Mouse (Mus musculus): ENCODE data around the gene Afm. TPM values are rescaled to one million over a fixed set of nuclear protein-coding genes. Genes with fewer than 3 reads are reported as not detected.

Gene Afm
- total RNA-seq, 2 experiments from 2014 or later, result not detected

DNA sequence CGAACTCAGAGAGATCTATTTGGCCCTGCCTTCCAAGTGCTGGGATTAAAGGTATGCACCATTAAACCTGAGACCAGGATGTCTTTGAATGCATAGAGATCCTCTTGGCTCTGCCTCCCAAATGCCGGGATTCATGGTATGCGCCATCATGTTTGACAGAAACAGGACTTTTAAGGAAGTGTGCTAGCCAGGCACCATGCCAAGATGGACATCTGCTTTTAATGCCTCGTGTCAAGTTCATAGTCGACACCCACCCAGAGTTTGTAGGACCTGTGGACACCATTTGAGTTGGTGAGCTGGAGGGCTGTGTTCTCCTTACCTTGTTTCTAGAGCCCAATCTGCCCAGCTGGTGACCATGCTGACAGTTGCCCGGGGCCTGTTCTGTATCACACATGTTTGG, 73.2 kb downstream of the Afm start:
- intact Hi-C loops (cut with DNase I), result no loop called here

DNA sequence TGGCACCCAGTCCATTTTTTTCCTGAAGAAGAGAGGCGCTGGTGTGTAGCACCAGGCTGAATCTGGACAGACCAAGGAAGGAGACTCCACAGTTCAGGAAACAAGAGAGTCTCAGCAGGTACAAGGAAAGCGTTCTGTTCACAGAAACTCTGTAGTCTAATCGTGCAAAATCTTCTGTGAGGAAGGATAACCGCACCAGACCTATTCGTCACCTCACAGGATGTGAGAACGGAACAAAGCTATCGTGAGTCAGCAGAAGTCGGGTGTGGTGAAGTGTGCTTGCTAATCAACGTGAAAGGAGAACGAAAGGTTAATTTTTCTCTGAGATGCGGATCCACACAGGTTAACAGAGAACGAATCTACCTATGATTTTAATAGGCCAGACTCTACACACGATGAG, 76.2 kb downstream of the Afm start:
- DNase-seq (ENCODE audit: low spot score in 2 of 2), result no peak
- intact Hi-C loops (cut with DNase I), result no loop called here

More for the DNA sequence above, 73.2 kb downstream of the Afm start:
- no peak for DNase-seq (ENCODE audit: low spot score in 2 of 2)

DNA sequence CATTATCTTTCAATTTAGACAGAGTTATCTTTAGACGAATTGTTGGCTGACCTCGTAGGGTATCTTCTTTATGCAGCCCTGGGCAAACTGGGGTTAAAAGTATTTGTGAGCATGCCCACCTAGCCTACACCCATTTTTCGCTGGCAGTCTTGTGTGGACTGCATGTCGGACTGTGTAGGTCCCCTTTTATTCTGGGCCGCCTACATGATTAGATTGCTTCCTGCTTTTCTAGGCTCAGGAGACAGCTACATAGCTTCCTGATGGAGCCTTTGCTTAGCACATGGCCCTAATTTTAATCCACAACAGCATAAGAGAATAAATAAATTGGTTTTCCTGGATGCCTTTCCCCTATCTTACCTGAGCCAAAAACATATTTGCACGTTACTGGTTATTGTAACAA, 77.4 kb downstream of the Afm start:
- intact Hi-C loops (cut with DNase I), result no loop called here
- no peak for DNase-seq (ENCODE audit: low spot score in 2 of 2)

DNA sequence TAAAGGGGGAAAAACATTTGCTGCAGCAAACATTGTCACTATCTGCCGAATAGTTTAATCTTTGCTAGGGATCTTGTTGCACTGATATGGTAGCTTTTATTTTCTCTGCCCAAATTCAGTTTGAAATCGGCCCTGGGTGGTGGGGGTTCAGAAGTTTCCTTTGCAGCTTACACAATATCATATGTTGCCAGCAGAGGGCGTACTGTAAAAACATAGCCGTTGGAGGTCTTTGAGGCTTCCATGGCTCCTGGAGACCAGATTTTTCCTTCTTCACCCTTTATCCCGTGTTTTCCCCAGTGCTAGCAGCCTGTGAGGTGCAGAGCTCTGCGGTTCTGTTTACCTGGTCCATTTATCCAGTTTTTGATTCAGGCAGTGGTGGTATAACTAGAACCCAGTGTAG, 82.7 kb downstream of the Afm start:
- intact Hi-C loops (cut with DNase I), result loop anchor here (1.0 to 5.0 kb wide), 2 partner anchors 36 to 51 kb away; no protein-coding TSS in a partner anchor
- no peak for DNase-seq (ENCODE audit: low spot score in 2 of 2)

Other genes with a start within 250 kb of the Afm start
- gene Ankrd17, start 152.4 kb upstream of the Afm start, total RNA-seq (2021), result 100 to 1,000 TPM in 1 of 2 experiments, 10 to 100 TPM in 1; 99.3 to 127 TPM
- 1 to 10 TPM in 1 of 2 experiments, under 1 TPM in 1; 0.74 to 2.4 TPM for gene Gm9958, start 151.7 kb upstream of the Afm start, total RNA-seq (2021)
- gene Alb, start 58.0 kb upstream of the Afm start, total RNA-seq (2021), result not detected
- gene Afp, start 28.2 kb upstream of the Afm start, total RNA-seq (2021), result not detected
- gene 5830473C10Rik, start 42.2 kb downstream of the Afm start, total RNA-seq (2021), result under 1 TPM; 0.16 to 0.27 TPM
- 1 to 10 TPM in 1 of 2 experiments, under 1 TPM in 1; 0.97 to 1.4 TPM for gene Rassf6, start 121.7 kb downstream of the Afm start, total RNA-seq (2021)
- under 1 TPM in 1 of 2 experiments, not detected in 1; 0.20 TPM for gene Cxcl5, start 240.4 kb downstream of the Afm start, total RNA-seq (2021)
- gene Ppbp, start 249.6 kb downstream of the Afm start, total RNA-seq (2021), result under 1 TPM in 1 of 2 experiments, not detected in 1; 0.88 TPM